Mouse (Mus musculus): ENCODE results near the gene Snap25.
A peak's percentile ranks its signal among the peaks of the same experiment; 100 is the strongest.

The Snap25 gene

GRCm38 (mm10) chr2:136712441-136713015, 725 bp upstream of the Snap25 start:
- DNase-seq (ENCODE audit: low spot score in 2 of 2): peak in 1 of 2 experiments; percentile 53

- peak; percentile 53 to 55 for DNase-seq (ENCODE audit: low spot score in 2 of 2)
These were observed 757 bp downstream of the Snap25 start for GRCm38 (mm10) chr2:136714008-136714411.

- DNase-seq (ENCODE audit: low spot score in 2 of 2): no peak
These were observed 2.3 kb downstream of the Snap25 start for GRCm38 (mm10) chr2:136715531-136715930.

GRCm38 (mm10) chr2:136716400-136716799, 3.1 kb downstream of the Snap25 start:
- no peak for DNase-seq (ENCODE audit: low spot score in 2 of 2)

- peak; percentile 69 to 70 for DNase-seq (ENCODE audit: low spot score in 2 of 2)
These were observed 7.0 kb downstream of the Snap25 start for GRCm38 (mm10) chr2:136720235-136720634.

- DNase-seq (ENCODE audit: low spot score in 2 of 2): no peak
These were observed 25.0 kb downstream of the Snap25 start for GRCm38 (mm10) chr2:136738260-136738659.

- no peak for DNase-seq (ENCODE audit: low spot score in 2 of 2)
These were observed 29.0 kb downstream of the Snap25 start for GRCm38 (mm10) chr2:136742230-136742629.

GRCm38 (mm10) chr2:136744683-136745326, 31.6 kb downstream of the Snap25 start:
- DNase-seq (ENCODE audit: low spot score in 2 of 2): no peak

GRCm38 (mm10) chr2:136745327-136745994, 32.2 kb downstream of the Snap25 start:
- no peak for DNase-seq (ENCODE audit: low spot score in 2 of 2)

- DNase-seq (ENCODE audit: low spot score in 2 of 2): no peak
These were observed 40.4 kb downstream of the Snap25 start for GRCm38 (mm10) chr2:136753682-136754081.

GRCm38 (mm10) chr2:136758809-136759551, 45.7 kb downstream of the Snap25 start:
- no peak for DNase-seq (ENCODE audit: low spot score in 2 of 2)

GRCm38 (mm10) chr2:136778156-136778555, 64.9 kb downstream of the Snap25 start:
- no peak for DNase-seq (ENCODE audit: low spot score in 2 of 2)

- no peak for DNase-seq (ENCODE audit: low spot score in 2 of 2)
These were observed 65.4 kb downstream of the Snap25 start for GRCm38 (mm10) chr2:136778674-136779073.

GRCm38 (mm10) chr2:136780268-136780667, 67.0 kb downstream of the Snap25 start:
- no peak for DNase-seq (ENCODE audit: low spot score in 2 of 2)

GRCm38 (mm10) chr2:136784310-136784709, 71.1 kb downstream of the Snap25 start:
- peak; percentile 48 to 59 for DNase-seq (ENCODE audit: low spot score in 2 of 2)

GRCm38 (mm10) chr2:136788379-136788778, 75.1 kb downstream of the Snap25 start:
- peak; percentile 83 for DNase-seq (ENCODE audit: low spot score in 2 of 2)

GRCm38 (mm10) chr2:136796518-136796917, 83.3 kb downstream of the Snap25 start:
- DNase-seq (ENCODE audit: low spot score in 2 of 2): peak; percentile 68 to 70

- DNase-seq (ENCODE audit: low spot score in 2 of 2): no peak
These were observed 85.7 kb downstream of the Snap25 start for GRCm38 (mm10) chr2:136798887-136799430.

GRCm38 (mm10) chr2:136801102-136801501, 87.8 kb downstream of the Snap25 start:
- DNase-seq (ENCODE audit: low spot score in 2 of 2): no peak

GRCm38 (mm10) chr2:136802076-136802475, 88.8 kb downstream of the Snap25 start:
- no peak for DNase-seq (ENCODE audit: low spot score in 2 of 2)

GRCm38 (mm10) chr2:136803142-136803541, 89.9 kb downstream of the Snap25 start:
- peak; percentile 57 to 60 for DNase-seq (ENCODE audit: low spot score in 2 of 2)
